Mouse (Mus musculus): ENCODE results near the gene Znrf4.

DNA sequence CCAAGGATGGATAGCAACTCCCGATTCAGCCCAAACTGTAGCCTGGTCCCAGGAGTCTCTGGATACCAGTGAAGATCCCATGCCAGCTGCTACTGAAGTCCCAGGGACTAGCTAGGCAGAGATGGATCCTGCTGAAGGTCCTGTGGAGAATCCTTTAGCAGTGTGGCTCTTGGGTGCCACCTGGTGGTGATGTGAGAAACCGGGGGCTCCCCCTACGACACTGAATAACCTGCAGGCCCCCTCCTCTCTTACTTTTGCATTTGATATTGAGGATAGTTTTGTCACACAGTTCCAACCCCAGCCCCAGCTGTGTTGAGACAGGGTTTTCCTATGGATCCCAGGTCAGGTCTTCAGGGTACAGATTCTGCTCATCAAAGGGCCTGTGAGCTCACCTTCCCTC lies 46.2 kb upstream of the Znrf4 start:
- peak; percentile 86; the same call in 1 of the 2 replicates for TF ChIP-seq CTCF (IDR thresholded peaks at IDR 0.05; ENCODE audit: borderline replicate concordance, control insufficient read depth, extremely low read depth, insufficient read depth, low read length, poor library complexity)
- no peak for TF ChIP-seq POLR2A (IDR thresholded peaks at IDR 0.05; ENCODE audit: control insufficient read depth, extremely low read depth, insufficient read depth, low read length, poor library complexity)

All from thymus, adult 2 months (tissue).